Mouse (Mus musculus): ENCODE measurements around the gene Ssr3.

- TF ChIP-seq CTCF (IDR thresholded peaks at IDR 0.05; ENCODE audit: low read depth, low read length) = no peak
- no peak for TF ChIP-seq POLR2A (IDR thresholded peaks at IDR 0.05; ENCODE audit: extremely low read depth, insufficient read depth, low read length)
Measured at GRCm38 (mm10) chr3:65346176-65346575, 46.2 kb downstream of the Ssr3 start.
